Mouse (Mus musculus): ENCODE measurements around the gene Ttyh2.

Ttyh2 gene

GRCm38 (mm10) chr11:114714526-114714925 lies 39.3 kb downstream of the Ttyh2 start:
- DNase-seq, result no peak

DNA sequence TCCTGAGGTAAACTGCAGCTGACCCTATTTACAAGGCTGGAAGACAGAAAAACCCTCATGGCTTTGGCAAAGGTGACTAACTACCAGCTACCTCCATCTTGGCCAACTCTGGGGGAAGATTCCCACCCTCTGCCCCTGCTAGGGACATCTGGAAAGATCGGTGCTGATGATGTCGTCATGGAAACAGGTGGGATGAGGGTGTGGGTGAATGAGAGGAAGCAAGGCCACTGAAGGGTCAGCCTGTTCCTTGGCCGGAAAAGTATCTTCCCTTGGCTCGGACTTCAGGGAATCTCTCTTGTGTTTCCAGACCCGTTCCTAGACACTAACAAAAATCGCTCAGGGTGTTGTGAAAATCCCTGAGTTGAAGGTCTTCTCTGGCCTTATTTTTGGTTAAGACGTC lies 40.3 kb downstream of the Ttyh2 start:
- no peak for DNase-seq

GRCm38 (mm10) chr11:114720535-114720934 lies 45.3 kb downstream of the Ttyh2 start:
- no peak for DNase-seq

- DNase-seq, result no peak
These were observed 47.2 kb downstream of the Ttyh2 start for GRCm38 (mm10) chr11:114722438-114722837.

- DNase-seq, result peak in 1 of 2 experiments; percentile 39
These were observed 47.8 kb downstream of the Ttyh2 start for GRCm38 (mm10) chr11:114723030-114723429.

DNA sequence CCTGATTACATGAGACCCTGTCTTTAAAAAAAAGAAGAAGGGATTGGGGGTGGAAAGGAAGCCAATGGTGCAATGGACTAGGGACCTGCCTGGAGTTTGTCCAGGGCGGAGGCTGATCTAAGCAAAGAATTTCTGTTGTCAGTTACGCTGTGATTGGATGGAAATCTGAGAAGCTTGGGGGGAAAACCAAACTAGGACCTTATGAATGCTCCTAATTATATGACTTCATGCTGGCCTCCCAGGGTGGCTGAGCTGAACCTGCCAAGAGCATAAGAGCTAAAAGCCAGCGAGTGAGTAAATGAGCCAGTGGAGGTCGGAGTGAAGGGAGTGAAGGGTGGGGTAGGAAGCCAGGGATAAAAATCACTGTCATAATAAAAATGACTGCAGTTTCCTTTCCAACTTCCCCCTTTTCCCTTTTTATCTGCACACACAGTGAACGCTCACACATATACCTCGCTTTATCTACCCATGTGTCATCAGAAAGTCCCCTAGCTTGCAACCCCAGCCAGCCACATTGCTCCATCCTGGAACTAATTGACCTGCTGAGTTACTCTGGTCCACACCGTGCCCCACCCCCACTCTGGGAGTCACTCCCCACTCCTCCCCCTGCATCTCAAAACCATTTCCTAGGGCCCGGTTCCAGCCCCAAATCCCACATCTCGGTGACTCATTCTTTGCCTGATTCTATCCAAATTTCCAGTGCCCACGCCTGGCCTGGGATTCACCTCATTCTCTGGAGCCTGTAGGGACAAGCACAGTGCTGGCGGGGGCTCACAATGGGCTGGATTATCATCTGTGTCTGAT lies 49.8 kb downstream of the Ttyh2 start:
- peak; percentile 47 to 55 for DNase-seq

GRCm38 (mm10) chr11:114726965-114727825 lies 52.0 kb downstream of the Ttyh2 start, which contains the start of gene Dnaic2:
Gene Dnaic2, plus strand, starts transcription at chr11:114727408.
- peak; percentile 76 to 87 for DNase-seq

- DNase-seq, result no peak
These were observed 52.6 kb downstream of the Ttyh2 start for GRCm38 (mm10) chr11:114727826-114728186.

DNA sequence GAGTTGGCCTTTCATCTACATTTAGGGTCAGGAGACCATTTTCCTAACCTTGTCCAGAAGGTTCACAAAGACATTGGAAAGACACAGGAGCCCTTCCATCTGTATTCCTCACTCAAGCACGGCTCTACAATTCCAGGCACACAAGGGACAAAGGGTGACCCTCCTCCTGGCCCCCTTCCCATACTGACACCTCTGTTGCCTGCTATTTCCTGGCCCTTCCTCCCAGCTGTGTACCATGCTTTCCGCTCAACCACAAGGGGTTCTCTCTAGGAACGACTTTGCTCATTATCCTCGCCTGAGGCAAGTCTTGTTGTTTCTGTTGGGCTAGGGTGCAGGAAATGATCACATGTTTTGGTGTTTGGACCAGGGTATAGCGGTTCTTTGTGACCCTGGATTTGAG lies 53.1 kb downstream of the Ttyh2 start:
- peak; percentile 51 to 66 for DNase-seq

- DNase-seq, result no peak
These were observed 54.7 kb downstream of the Ttyh2 start for GRCm38 (mm10) chr11:114729832-114730363.

- DNase-seq, result no peak
These were observed 56.5 kb downstream of the Ttyh2 start for GRCm38 (mm10) chr11:114731711-114732110.

GRCm38 (mm10) chr11:114732890-114733289 lies 57.7 kb downstream of the Ttyh2 start:
- no peak for DNase-seq

- DNase-seq, result no peak
These were observed 60.9 kb downstream of the Ttyh2 start for GRCm38 (mm10) chr11:114736111-114736510.

- peak in 1 of 2 experiments; percentile 57 for DNase-seq
These were observed 61.8 kb downstream of the Ttyh2 start for GRCm38 (mm10) chr11:114736913-114737624.

GRCm38 (mm10) chr11:114740598-114740997 lies 65.4 kb downstream of the Ttyh2 start:
- no peak for DNase-seq

DNA sequence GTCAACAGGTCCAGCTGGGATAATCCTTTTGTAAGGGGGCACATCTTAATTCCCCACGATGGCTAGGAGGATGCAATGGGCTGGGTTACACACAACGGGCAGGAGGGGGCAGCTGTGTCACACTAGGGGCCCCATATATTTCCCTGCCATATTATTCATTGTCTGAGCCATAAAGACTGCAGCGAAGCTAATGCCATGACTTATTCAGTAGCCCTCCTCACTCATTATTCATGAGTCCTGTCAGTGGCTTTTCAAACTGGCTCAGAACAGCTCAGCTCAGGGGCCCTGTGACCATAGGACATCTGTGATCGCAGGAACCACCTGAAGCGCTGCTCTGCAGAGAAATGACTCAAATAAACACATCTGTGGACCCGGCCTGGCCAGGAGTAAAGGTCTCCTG lies 66.2 kb downstream of the Ttyh2 start:
- no peak for DNase-seq

DNA sequence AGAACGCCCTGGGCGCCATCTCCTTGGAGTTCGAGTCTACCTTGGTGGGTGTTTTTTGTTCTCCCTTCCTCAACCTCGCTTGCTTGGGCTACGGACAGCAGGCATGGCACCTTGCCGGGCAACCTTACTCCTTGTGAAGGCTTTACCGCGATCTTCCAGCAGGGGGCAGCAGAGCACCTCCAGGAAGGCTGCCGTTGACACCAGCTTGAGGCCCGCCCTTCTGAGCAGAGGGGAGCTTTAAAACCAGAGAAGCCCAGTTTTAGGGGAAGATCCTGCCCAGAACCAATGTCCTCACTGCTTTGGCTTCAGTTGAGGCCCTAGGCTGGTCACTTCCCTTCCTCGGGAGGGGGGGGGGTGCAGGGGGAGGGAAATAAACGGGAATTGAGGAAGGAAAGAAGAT lies 69.9 kb downstream of the Ttyh2 start:
- peak; percentile 83 to 91 for DNase-seq

- DNase-seq, result no peak
These were observed 72.4 kb downstream of the Ttyh2 start for GRCm38 (mm10) chr11:114747564-114748138.

- peak; percentile 66 to 74 for DNase-seq
These were observed 89.9 kb downstream of the Ttyh2 start, which contains the start of gene Kif19a for GRCm38 (mm10) chr11:114764820-114765818. Gene Kif19a, plus strand, starts transcription at chr11:114765388.

- DNase-seq, result no peak
These were observed 94.7 kb downstream of the Ttyh2 start for GRCm38 (mm10) chr11:114769911-114770310.
